Mouse (Mus musculus) embryonic facial prominence, embryonic 10.5 days (tissue): ENCODE measurements around the gene Fam214a. TPM values are rescaled to one million over a fixed set of nuclear protein-coding genes. Genes with fewer than 3 reads are reported as not detected.

Source experiments
- polyA plus RNA-seq: library from polyadenylated mRNA; unstranded; fragments of >200 nt; fragmentation: Nextera tagmentation; extraction: Ambion mirVana; gene quantifications from 2 replicates; pipeline ENCODE4 v1.2.1, GENCODE M21; 2016

The Fam214a gene
- polyA plus RNA-seq, 1 experiment from 2014 or later, result 8.6 TPM

Other genes with a start within 250 kb of the Fam214a start
- gene Onecut1, start 91.0 kb upstream of the Fam214a start, polyA plus RNA-seq, result 2.9 and 4.2 TPM in 2 replicates
- 365 and 391 TPM in 2 replicates for gene Arpp19, start 84.7 kb downstream of the Fam214a start, polyA plus RNA-seq
- gene Myo5a, start 118.1 kb downstream of the Fam214a start, polyA plus RNA-seq, result 18.9 and 21.2 TPM in 2 replicates